Mouse (Mus musculus): ENCODE measurements around the gene Sptan1. TPM values are rescaled to one million over a fixed set of nuclear protein-coding genes. Genes with fewer than 3 reads are reported as not detected.

The Sptan1 gene
- polyA plus RNA-seq, 1 experiment from 2014 or later: 240 TPM

GRCm38 (mm10) chr2:29964354-29965249, 758 bp upstream of the Sptan1 start:
- Histone ChIP-seq H3K9ac (peak overlapping the region; percentile 91), H3K4me1 (replicated peaks) (peaks cover 54% of the 10 kb centered on the region), H3K27me3 (no peaks in the 10 kb centered on the region), H3K27ac (replicated peaks) (peak overlapping the region; percentile 97), H3K4me2 (peak overlapping the region; percentile 73), H3K9me3 (no peaks in the 10 kb centered on the region), H3K36me3 (peaks cover 16% of the 10 kb centered on the region), H3K4me3 (peak overlapping the region; percentile 90)
- no peak for ATAC-seq (ENCODE audit: low FRiP score, low read depth)
- 13% methylated on average over 10 of the region's 10 CpGs for WGBS

GRCm38 (mm10) chr2:29965906-29966305, 546 bp downstream of the Sptan1 start:
- H3K4me2 ChIP-seq: peak overlapping the region; percentile 73
- H3K27me3 ChIP-seq: no peaks in the 10 kb centered on the region
- peaks cover 66% of the 10 kb centered on the region for H3K4me1 ChIP-seq (replicated peaks)
- H3K36me3 ChIP-seq: peaks cover 20% of the 10 kb centered on the region
- H3K4me3 ChIP-seq: peak overlapping the region; percentile 90
- peak; percentile 36 for ATAC-seq (ENCODE audit: low FRiP score, low read depth)
- H3K9me3 ChIP-seq: no peaks in the 10 kb centered on the region
- WGBS: under 1% methylated on average over 40 of the region's 41 CpGs
- peak overlapping the region; percentile 99 for H3K9ac ChIP-seq
- peak overlapping the region; percentile 97 for H3K27ac ChIP-seq (replicated peaks)

- peak overlapping the region; percentile 90 for H3K4me3 ChIP-seq
- 55% methylated on average over 2 of the region's 2 CpGs for WGBS
- no peaks in the 10 kb centered on the region for H3K9me3 ChIP-seq
- peak overlapping the region; percentile 99 for H3K9ac ChIP-seq
- no peak for ATAC-seq (ENCODE audit: low FRiP score, low read depth)
- H3K4me1 ChIP-seq (replicated peaks): peaks cover 76% of the 10 kb centered on the region
- H3K36me3 ChIP-seq: peaks cover 20% of the 10 kb centered on the region
- peak overlapping the region; percentile 97 for H3K27ac ChIP-seq (replicated peaks)
- H3K27me3 ChIP-seq: no peaks in the 10 kb centered on the region
- H3K4me2 ChIP-seq: peak overlapping the region; percentile 73
These were observed 1.5 kb downstream of the Sptan1 start for GRCm38 (mm10) chr2:29966826-29967225.

- peaks cover 20% of the 10 kb centered on the region for H3K36me3 ChIP-seq
- H3K4me2 ChIP-seq: peak overlapping the region; percentile 73
- peaks cover 85% of the 10 kb centered on the region for H3K4me1 ChIP-seq (replicated peaks)
- 39% methylated on average over 5 of the region's 5 CpGs for WGBS
- H3K27ac ChIP-seq (replicated peaks): 0 out of 2 replicates have a peak overlapping the region, but pooled peaks have one; percentile 28
- peak overlapping the region; percentile 90 for H3K4me3 ChIP-seq
- no peak for ATAC-seq (ENCODE audit: low FRiP score, low read depth)
- H3K27me3 ChIP-seq: no peaks in the 10 kb centered on the region
- H3K9me3 ChIP-seq: no peaks in the 10 kb centered on the region
- peak overlapping the region; percentile 30 for H3K9ac ChIP-seq
These were observed 2.4 kb downstream of the Sptan1 start for GRCm38 (mm10) chr2:29967768-29968167.

GRCm38 (mm10) chr2:29968638-29969037, 3.3 kb downstream of the Sptan1 start:
- Histone ChIP-seq H3K27me3 (no peaks in the 10 kb centered on the region), H3K9me3 (no peaks in the 10 kb centered on the region), H3K36me3 (peaks cover 20% of the 10 kb centered on the region), H3K4me1 (replicated peaks) (peaks cover 78% of the 10 kb centered on the region), H3K9ac (peak overlapping the region; percentile 2; the same call in 1 of the 2 replicates), H3K4me2 (peak overlapping the region; percentile 73), H3K4me3 (no peak overlapping the region), H3K27ac (replicated peaks) (no peak overlapping the region)
- ATAC-seq (ENCODE audit: low FRiP score, low read depth): no peak
- 87% methylated on average over 5 of the region's 5 CpGs for WGBS

- Histone ChIP-seq H3K4me3 (no peak overlapping the region), H3K9me3 (no peaks in the 10 kb centered on the region), H3K9ac (no peak overlapping the region), H3K36me3 (peaks cover 34% of the 10 kb centered on the region), H3K4me1 (replicated peaks) (peaks cover 60% of the 10 kb centered on the region), H3K27ac (replicated peaks) (peak overlapping the region; percentile 60), H3K4me2 (no peak overlapping the region), H3K27me3 (no peaks in the 10 kb centered on the region)
- no peak; the same call in 1 of the 2 replicates for ATAC-seq (ENCODE audit: low FRiP score, low read depth)
- 73% methylated on average over 9 of the region's 9 CpGs for WGBS
These were observed 6.7 kb downstream of the Sptan1 start for GRCm38 (mm10) chr2:29971838-29972635.

- Histone ChIP-seq H3K4me2 (no peak overlapping the region), H3K4me1 (replicated peaks) (peaks cover 49% of the 10 kb centered on the region), H3K36me3 (peaks cover 35% of the 10 kb centered on the region), H3K9me3 (no peaks in the 10 kb centered on the region), H3K4me3 (no peak overlapping the region), H3K9ac (no peak overlapping the region), H3K27me3 (no peaks in the 10 kb centered on the region), H3K27ac (replicated peaks) (no peak overlapping the region)
- WGBS: 4% methylated on average over 2 of the region's 2 CpGs
- no peak for ATAC-seq (ENCODE audit: low FRiP score, low read depth)
These were observed 8.2 kb downstream of the Sptan1 start for GRCm38 (mm10) chr2:29973525-29973924.

GRCm38 (mm10) chr2:29977307-29977706, 11.9 kb downstream of the Sptan1 start:
- Histone ChIP-seq H3K27me3 (no peaks in the 10 kb centered on the region), H3K4me2 (no peak overlapping the region), H3K4me1 (replicated peaks) (peaks cover 13% of the 10 kb centered on the region), H3K36me3 (peaks cover 54% of the 10 kb centered on the region), H3K9ac (no peak overlapping the region), H3K9me3 (no peaks in the 10 kb centered on the region), H3K27ac (replicated peaks) (no peak overlapping the region), H3K4me3 (no peak overlapping the region)
- no peak for ATAC-seq (ENCODE audit: low FRiP score, low read depth)

- Histone ChIP-seq H3K36me3 (peaks cover 86% of the 10 kb centered on the region), H3K9ac (no peak overlapping the region), H3K27me3 (no peaks in the 10 kb centered on the region), H3K4me2 (no peak overlapping the region), H3K9me3 (no peaks in the 10 kb centered on the region), H3K27ac (replicated peaks) (no peak overlapping the region), H3K4me1 (replicated peaks) (0 out of 2 replicates have a peak, but pooled peaks cover 6% of the 10 kb centered on the region), H3K4me3 (no peak overlapping the region)
- WGBS: 100% methylated on average over 1 of the region's 1 CpGs
- no peak for ATAC-seq (ENCODE audit: low FRiP score, low read depth)
These were observed 15.3 kb downstream of the Sptan1 start for GRCm38 (mm10) chr2:29980661-29981060.

- Histone ChIP-seq H3K27ac (replicated peaks) (no peak overlapping the region), H3K4me1 (replicated peaks) (no peaks in the 10 kb centered on the region), H3K4me3 (no peak overlapping the region), H3K36me3 (peaks cover 99% of the 10 kb centered on the region), H3K27me3 (no peaks in the 10 kb centered on the region), H3K9me3 (no peaks in the 10 kb centered on the region), H3K9ac (no peak overlapping the region), H3K4me2 (no peak overlapping the region)
- WGBS: 52% methylated on average over 2 of the region's 2 CpGs
- ATAC-seq (ENCODE audit: low FRiP score, low read depth): no peak
These were observed 26.6 kb downstream of the Sptan1 start for GRCm38 (mm10) chr2:29991962-29992361.

- Histone ChIP-seq H3K27ac (replicated peaks) (no peak overlapping the region), H3K4me1 (replicated peaks) (0 out of 2 replicates have a peak, but pooled peaks cover 5% of the 10 kb centered on the region), H3K9ac (no peak overlapping the region), H3K9me3 (no peaks in the 10 kb centered on the region), H3K4me3 (no peak overlapping the region), H3K27me3 (no peaks in the 10 kb centered on the region), H3K4me2 (no peak overlapping the region), H3K36me3 (peaks cover 98% of the 10 kb centered on the region)
- 50% methylated on average over 1 of the region's 1 CpGs for WGBS
- no peak for ATAC-seq (ENCODE audit: low FRiP score, low read depth)
These were observed 43.7 kb downstream of the Sptan1 start for GRCm38 (mm10) chr2:30009101-30009500.

- Histone ChIP-seq H3K9me3 (no peaks in the 10 kb centered on the region), H3K4me2 (no peak overlapping the region), H3K4me1 (replicated peaks) (0 out of 2 replicates have a peak, but pooled peaks cover 5% of the 10 kb centered on the region), H3K4me3 (no peak overlapping the region), H3K27ac (replicated peaks) (no peak overlapping the region), H3K9ac (no peak overlapping the region), H3K36me3 (peaks cover 99% of the 10 kb centered on the region), H3K27me3 (no peaks in the 10 kb centered on the region)
- no peak for ATAC-seq (ENCODE audit: low FRiP score, low read depth)
- WGBS: 82% methylated on average over 8 of the region's 8 CpGs
These were observed 45.5 kb downstream of the Sptan1 start for GRCm38 (mm10) chr2:30010840-30011281.

Data from hindbrain, embryonic 15.5 days (tissue).